Mouse (Mus musculus): ENCODE measurements around the gene Plpp1.

The Plpp1 gene

GRCm38 (mm10) chr13:112811708-112812403, 11.3 kb downstream of the Plpp1 start:
- DNase-seq (ENCODE audit: low read depth, low spot score) = no peak

- no peak for DNase-seq (ENCODE audit: low read depth, low spot score)
These were observed 15.4 kb downstream of the Plpp1 start for GRCm38 (mm10) chr13:112815996-112816395.

- DNase-seq (ENCODE audit: low read depth, low spot score) = no peak
These were observed 17.5 kb downstream of the Plpp1 start for GRCm38 (mm10) chr13:112818125-112818524.

GRCm38 (mm10) chr13:112822413-112822812, 21.8 kb downstream of the Plpp1 start:
- no peak for DNase-seq (ENCODE audit: low read depth, low spot score)

- peak; percentile 12 for DNase-seq (ENCODE audit: low read depth, low spot score)
These were observed 22.8 kb downstream of the Plpp1 start for GRCm38 (mm10) chr13:112823236-112823910.

- peak; percentile 25 for DNase-seq (ENCODE audit: low read depth, low spot score)
These were observed 23.5 kb downstream of the Plpp1 start for GRCm38 (mm10) chr13:112823911-112824648.

GRCm38 (mm10) chr13:112825479-112825878, 24.9 kb downstream of the Plpp1 start:
- no peak for DNase-seq (ENCODE audit: low read depth, low spot score)

GRCm38 (mm10) chr13:112829619-112830018, 29.0 kb downstream of the Plpp1 start:
- no peak for DNase-seq (ENCODE audit: low read depth, low spot score)

GRCm38 (mm10) chr13:112832589-112832988, 32.0 kb downstream of the Plpp1 start:
- no peak for DNase-seq (ENCODE audit: low read depth, low spot score)

GRCm38 (mm10) chr13:112833253-112833894, 32.8 kb downstream of the Plpp1 start:
- DNase-seq (ENCODE audit: low read depth, low spot score) = no peak

GRCm38 (mm10) chr13:112833895-112834263, 33.3 kb downstream of the Plpp1 start:
- DNase-seq (ENCODE audit: low read depth, low spot score) = no peak

GRCm38 (mm10) chr13:112835113-112835512, 34.5 kb downstream of the Plpp1 start:
- no peak for DNase-seq (ENCODE audit: low read depth, low spot score)

GRCm38 (mm10) chr13:112836951-112837350, 36.4 kb downstream of the Plpp1 start:
- no peak for DNase-seq (ENCODE audit: low read depth, low spot score)

GRCm38 (mm10) chr13:112837621-112838155, 37.1 kb downstream of the Plpp1 start:
- no peak for DNase-seq (ENCODE audit: low read depth, low spot score)

GRCm38 (mm10) chr13:112838562-112839232, 38.1 kb downstream of the Plpp1 start:
- no peak for DNase-seq (ENCODE audit: low read depth, low spot score)

- DNase-seq (ENCODE audit: low read depth, low spot score) = no peak
These were observed 39.9 kb downstream of the Plpp1 start for GRCm38 (mm10) chr13:112840241-112841087.

GRCm38 (mm10) chr13:112845931-112846330, 45.3 kb downstream of the Plpp1 start:
- no peak for DNase-seq (ENCODE audit: low read depth, low spot score)

GRCm38 (mm10) chr13:112853710-112854316, 53.2 kb downstream of the Plpp1 start:
- DNase-seq (ENCODE audit: low read depth, low spot score) = no peak

GRCm38 (mm10) chr13:112854402-112854801, 53.8 kb downstream of the Plpp1 start:
- no peak for DNase-seq (ENCODE audit: low read depth, low spot score)

- no peak for DNase-seq (ENCODE audit: low read depth, low spot score)
These were observed 57.3 kb downstream of the Plpp1 start for GRCm38 (mm10) chr13:112857921-112858320.

All from 3T3-L1 (cell line).